Mouse (Mus musculus) heart, embryonic 14.5 days (tissue): ENCODE data around the gene Cd68. TPM values are rescaled to one million over a fixed set of nuclear protein-coding genes. Genes with fewer than 3 reads are reported as not detected.
A peak's percentile ranks its signal among the peaks of the same experiment; 100 is the strongest.

Source experiments
- ATAC-seq: fragments of 200-750 bp; cut with Nextera tagmentation; 2 replicates; pipeline ENCODE4 v1.8.0; 2017; ENCODE audit warnings: low read depth, moderate TSS enrichment; ENCODE audit not compliant: insufficient number of reproducible peaks, insufficient read depth, low FRiP score
- H3K27ac ChIP-seq, 2 experiments: fragments of 200-500 bp in 1 of 2; fragments of 300-500 bp in 1 of 2; sonication (generic) in 1 of 2; replicated peaks in 1 of 2; 2 replicates each; pipeline ENCODE4 v1.5.1; 2012 to 2014; ENCODE audit warnings: low read depth in 2 of 2, low read length in 2 of 2, control low read depth in 1 of 2, mild to moderate bottlenecking in 1 of 2, mixed read lengths in 1 of 2; ENCODE audit not compliant: control insufficient read depth in 1 of 2, insufficient read depth in 1 of 2
- H3K27me3 ChIP-seq: fragments of 300-500 bp; sonication (generic); 2 replicates; pipeline ENCODE4 v1.6.1; 2014; ENCODE audit warnings: mild to moderate bottlenecking, low read length, control low read depth; ENCODE audit not compliant: control insufficient read depth, insufficient read depth
- H3K36me3 ChIP-seq: fragments of 300-500 bp; sonication (generic); 2 replicates; pipeline ENCODE4 v1.6.1; 2014; ENCODE audit warnings: mild to moderate bottlenecking, control low read depth, low read length, mixed read lengths; ENCODE audit not compliant: control insufficient read depth, insufficient read depth
- H3K4me1 ChIP-seq, 2 experiments: fragments of 200-500 bp in 1 of 2; fragments of 300-500 bp in 1 of 2; sonication (generic) in 1 of 2; 2 replicates each; pipeline ENCODE4 v1.6.1; 2012 to 2014; ENCODE audit warnings: low read length in 2 of 2, control low read depth in 1 of 2, mixed read lengths in 1 of 2; ENCODE audit not compliant: control insufficient read depth in 2 of 2, insufficient read depth in 2 of 2
- H3K4me2 ChIP-seq: fragments of 300-500 bp; sonication (generic); 2 replicates; pipeline ENCODE4 v1.6.1; 2014; ENCODE audit warnings: mild to moderate bottlenecking, low read length
- H3K4me3 ChIP-seq, 2 experiments: fragments of 200-500 bp in 1 of 2; fragments of 300-500 bp in 1 of 2; sonication (generic) in 1 of 2; 2 replicates each; pipeline ENCODE4 v1.5.1; 2012 to 2014; ENCODE audit warnings: low read length in 2 of 2, mild to moderate bottlenecking in 2 of 2, control low read depth in 1 of 2, low read depth in 1 of 2, moderate library complexity in 1 of 2; ENCODE audit not compliant: control insufficient read depth in 1 of 2, insufficient read depth in 1 of 2
- H3K9ac ChIP-seq: fragments of 300-500 bp; sonication (generic); 2 replicates; pipeline ENCODE4 v1.6.1; 2014; ENCODE audit warnings: mild to moderate bottlenecking, low read length
- H3K9me3 ChIP-seq: fragments of 300-500 bp; sonication (generic); 2 replicates; pipeline ENCODE4 v1.6.1; 2016; ENCODE audit warnings: low read length, control low read depth; ENCODE audit not compliant: control insufficient read depth
- WGBS: fragments of 180-500 bp; shearing (Covaris S2); extraction: QIAGEN DNeasy Blood & Tissue Kit; methylation state at CpG from one replicate; pipeline ENCODE4 v1.1.7; 2014; 5-methylcytosine and 5-hydroxymethylcytosine counted together
- polyA plus RNA-seq: library from polyadenylated mRNA; unstranded; fragments of >200 nt; fragmentation: Nextera tagmentation; extraction: Ambion mirVana; gene quantifications from 2 replicates; pipeline ENCODE4 v1.2.1, GENCODE M21; 2014

Gene Cd68
- polyA plus RNA-seq, 1 experiment from 2014 or later = 12.1 TPM

- Histone ChIP-seq H3K4me3 (no peak overlapping the region), H3K27me3 (no peaks in the 10 kb centered on the region), H3K36me3 (peaks cover 69% of the 10 kb centered on the region), H3K4me1 (peaks cover 4 to 19% of the 10 kb centered on the region in 2 experiments), H3K9ac (no peak overlapping the region), H3K4me2 (no peak overlapping the region), H3K9me3 (no peaks in the 10 kb centered on the region), H3K27ac (no peak overlapping the region)
- WGBS = 76% methylated on average over 10 of the region's 10 CpGs
- ATAC-seq = no peak
These were observed 9.1 kb downstream of the Cd68 start for GRCm38 (mm10) chr11:69656617-69657461.

GRCm38 (mm10) chr11:69656065-69656455 is 9.9 kb downstream of the Cd68 start:
- Histone ChIP-seq H3K9ac (no peak overlapping the region), H3K27ac (no peak overlapping the region), H3K4me2 (no peak overlapping the region), H3K27me3 (no peaks in the 10 kb centered on the region), H3K9me3 (no peaks in the 10 kb centered on the region), H3K36me3 (peaks cover 77% of the 10 kb centered on the region), H3K4me3 (no peak overlapping the region), H3K4me1 (peaks cover 2 to 12% of the 10 kb centered on the region in 2 experiments; a peak in 3 of 4 replicates)
- 72% methylated on average over 5 of the region's 5 CpGs for WGBS
- ATAC-seq = no peak

- peaks cover 83% of the 10 kb centered on the region for H3K36me3 ChIP-seq
- WGBS = 24% methylated on average over 34 of the region's 34 CpGs
- ATAC-seq = no peak
- H3K27ac ChIP-seq = peak within 1 kb of the TSS in 1 of 2 experiments; percentile 16; a peak in 1 of 4 replicates
- no peak within 1 kb of the TSS for H3K9ac ChIP-seq
- H3K9me3 ChIP-seq = no peaks in the 10 kb centered on the region
- peaks cover 2 to 11% of the 10 kb centered on the region in 2 experiments; a peak in 3 of 4 replicates for H3K4me1 ChIP-seq
- H3K27me3 ChIP-seq = no peaks in the 10 kb centered on the region
- H3K4me2 ChIP-seq = peak within 1 kb of the TSS; percentile 19
- no peak within 1 kb of the TSS for H3K4me3 ChIP-seq
These were observed 10.5 kb downstream of the Cd68 start, which contains the start of gene Sox15 for GRCm38 (mm10) chr11:69655264-69656064. Sox15 (plus strand) TSS chr11:69655314.

GRCm38 (mm10) chr11:69654760-69655159 is 11.2 kb downstream of the Cd68 start:
- H3K4me2 ChIP-seq = no peak overlapping the region
- 43% methylated on average over 9 of the region's 9 CpGs for WGBS

GRCm38 (mm10) chr11:69653399-69653798 is 12.6 kb downstream of the Cd68 start:
- H3K36me3 ChIP-seq = peaks cover 89% of the 10 kb centered on the region
- WGBS = 54% methylated on average over 5 of the region's 5 CpGs

More at GRCm38 (mm10) chr11:69654760-69655159, 11.2 kb downstream of the Cd68 start:
- peaks cover 2 to 8% of the 10 kb centered on the region in 2 experiments; a peak in 3 of 4 replicates for H3K4me1 ChIP-seq
- ATAC-seq = no peak
- H3K36me3 ChIP-seq = peaks cover 84% of the 10 kb centered on the region
- H3K27me3 ChIP-seq = no peaks in the 10 kb centered on the region
- H3K27ac ChIP-seq = peak overlapping the region in 1 of 2 experiments; percentile 16; a peak in 1 of 4 replicates
- H3K4me3 ChIP-seq = no peak overlapping the region
- no peaks in the 10 kb centered on the region for H3K9me3 ChIP-seq
- no peak overlapping the region for H3K9ac ChIP-seq

GRCm38 (mm10) chr11:69645860-69646259 is 20.1 kb downstream of the Cd68 start:
- 79% methylated on average over 5 of the region's 5 CpGs for WGBS
- H3K27ac ChIP-seq = no peak overlapping the region

More at GRCm38 (mm10) chr11:69653399-69653798, 12.6 kb downstream of the Cd68 start:
- no peak overlapping the region for H3K4me3 ChIP-seq
- H3K27me3 ChIP-seq = no peaks in the 10 kb centered on the region
- no peak for ATAC-seq
- peaks cover 2 to 8% of the 10 kb centered on the region in 2 experiments; a peak in 3 of 4 replicates for H3K4me1 ChIP-seq
- no peak overlapping the region for H3K9ac ChIP-seq
- no peaks in the 10 kb centered on the region for H3K9me3 ChIP-seq
- H3K4me2 ChIP-seq = no peak overlapping the region
- no peak overlapping the region for H3K27ac ChIP-seq

GRCm38 (mm10) chr11:69635471-69635870 is 30.5 kb downstream of the Cd68 start:
- no peak for ATAC-seq
- peak overlapping the region; percentile 41; the same call in 1 of the 2 replicates for H3K9ac ChIP-seq
- no peaks in the 10 kb centered on the region for H3K27me3 ChIP-seq
- H3K27ac ChIP-seq = no peak overlapping the region
- peaks cover 2 to 25% of the 10 kb centered on the region in 2 experiments; a peak in 3 of 4 replicates for H3K4me1 ChIP-seq
- no peak overlapping the region for H3K4me3 ChIP-seq
- WGBS = 82% methylated on average over 3 of the region's 3 CpGs
- peak overlapping the region; percentile 71; the same call in 1 of the 2 replicates for H3K4me2 ChIP-seq
- H3K9me3 ChIP-seq = no peaks in the 10 kb centered on the region
- peaks cover 39% of the 10 kb centered on the region for H3K36me3 ChIP-seq

More at GRCm38 (mm10) chr11:69645860-69646259, 20.1 kb downstream of the Cd68 start:
- Histone ChIP-seq H3K9ac (no peak overlapping the region), H3K36me3 (peaks cover 98% of the 10 kb centered on the region), H3K4me1 (no peaks in the 10 kb centered on the region), H3K4me2 (no peak overlapping the region), H3K27me3 (no peaks in the 10 kb centered on the region), H3K9me3 (no peaks in the 10 kb centered on the region), H3K4me3 (no peak overlapping the region)
- ATAC-seq = no peak
